Mouse (Mus musculus) liver, embryonic 13.5 days (tissue): ENCODE measurements around the gene Nmnat2. TPM values are rescaled to one million over a fixed set of nuclear protein-coding genes. Genes with fewer than 3 reads are reported as not detected.

Source experiments
- ATAC-seq: fragments of 200-750 bp; cut with Nextera tagmentation; 2 replicates; pipeline ENCODE4 v1.8.0; 2017; ENCODE audit warnings: low read depth, mild to moderate bottlenecking, moderate number of reproducible peaks, moderate library complexity
- DNase-seq: peaks from one replicate; pipeline ENCODE4 v3.0.0; 2022
- H3K27ac ChIP-seq: fragments of 300-500 bp; sonication (generic); 2 replicates; pipeline ENCODE4 v1.5.1; 2015; ENCODE audit warnings: moderate library complexity, mild to moderate bottlenecking, inconsistent platforms
- H3K27me3 ChIP-seq: fragments of 300-500 bp; sonication (generic); 2 replicates; pipeline ENCODE4 v1.6.1; 2015; ENCODE audit warnings: mild to moderate bottlenecking, inconsistent platforms
- H3K36me3 ChIP-seq: fragments of 300-500 bp; sonication (generic); 2 replicates; pipeline ENCODE4 v1.6.1; 2015; ENCODE audit warnings: mild to moderate bottlenecking, inconsistent platforms
- H3K4me1 ChIP-seq: fragments of 300-500 bp; sonication (generic); replicated peaks from 2 replicates; pipeline ENCODE4 v1.6.1; 2015; ENCODE audit warnings: inconsistent platforms
- H3K4me2 ChIP-seq: fragments of 300-500 bp; sonication (generic); 2 replicates; pipeline ENCODE4 v1.6.1; 2015; ENCODE audit warnings: inconsistent platforms, mild to moderate bottlenecking, moderate library complexity
- H3K4me3 ChIP-seq: fragments of 300-500 bp; sonication (generic); replicated peaks from 2 replicates; pipeline ENCODE4 v1.5.1; 2015; ENCODE audit warnings: mild to moderate bottlenecking, inconsistent platforms
- H3K9ac ChIP-seq: fragments of 300-500 bp; sonication (generic); 2 replicates; pipeline ENCODE4 v1.6.1; 2015; ENCODE audit warnings: mild to moderate bottlenecking, inconsistent platforms
- H3K9me3 ChIP-seq: fragments of 300-500 bp; sonication (generic); replicated peaks from 2 replicates; pipeline ENCODE4 v1.6.1; 2016; ENCODE audit warnings: inconsistent platforms
- WGBS: fragments of 180-500 bp; shearing (Covaris S2); methylation state at CpG from one replicate; pipeline ENCODE4 v1.1.7; 2015; ENCODE audit not compliant: insufficient replicate concordance; 5-methylcytosine and 5-hydroxymethylcytosine counted together
- polyA plus RNA-seq: library from polyadenylated mRNA; unstranded; fragments of >200 nt; fragmentation: Nextera tagmentation; extraction: Ambion mirVana; gene quantifications from 2 replicates; pipeline ENCODE4 v1.2.1, GENCODE M21; 2015

The Nmnat2 gene
- polyA plus RNA-seq, 1 experiment from 2014 or later = 0.09 TPM

- ATAC-seq = no peak
- Histone ChIP-seq H3K9ac (no peak overlapping the region), H3K9me3 (no peaks in the 10 kb centered on the region), H3K4me3 (peak overlapping the region; percentile 14; the same call in 1 of the 2 replicates), H3K4me1 (peaks cover 7% of the 10 kb centered on the region; the same call in 1 of the 2 replicates), H3K4me2 (peak overlapping the region; percentile 36; the same call in 1 of the 2 replicates), H3K27ac (no peak overlapping the region), H3K27me3 (peaks cover 51% of the 10 kb centered on the region), H3K36me3 (no peaks in the 10 kb centered on the region)
- 5% methylated on average over 40 of the region's 40 CpGs for WGBS
- no peak for DNase-seq
Measured at GRCm38 (mm10) chr1:152955564-152956211, 895 bp downstream of the Nmnat2 start.

GRCm38 (mm10) chr1:152956221-152956620 is 1.4 kb downstream of the Nmnat2 start:
- H3K4me3 ChIP-seq = no peak overlapping the region
- H3K9me3 ChIP-seq = no peaks in the 10 kb centered on the region
- H3K27me3 ChIP-seq = peaks cover 51% of the 10 kb centered on the region
- no peak overlapping the region for H3K9ac ChIP-seq
- H3K4me2 ChIP-seq = no peak overlapping the region
- ATAC-seq (no peak), DNase-seq (peak; percentile 23)
- 7% methylated on average over 14 of the region's 14 CpGs for WGBS
- H3K27ac ChIP-seq = no peak overlapping the region
- H3K4me1 ChIP-seq = peaks cover 7% of the 10 kb centered on the region; the same call in 1 of the 2 replicates
- H3K36me3 ChIP-seq = no peaks in the 10 kb centered on the region

GRCm38 (mm10) chr1:152964344-152964743 is 9.6 kb downstream of the Nmnat2 start:
- no peak overlapping the region for H3K4me3 ChIP-seq
- WGBS = 67% methylated on average over 10 of the region's 10 CpGs
- no peak overlapping the region for H3K27ac ChIP-seq
- H3K4me1 ChIP-seq = no peaks in the 10 kb centered on the region
- H3K4me2 ChIP-seq = no peak overlapping the region
- H3K27me3 ChIP-seq = no peaks in the 10 kb centered on the region
- H3K9me3 ChIP-seq = no peaks in the 10 kb centered on the region
- no peak for DNase-seq
- no peaks in the 10 kb centered on the region for H3K36me3 ChIP-seq
- no peak for ATAC-seq
- H3K9ac ChIP-seq = no peak overlapping the region

GRCm38 (mm10) chr1:152966222-152966621 is 11.4 kb downstream of the Nmnat2 start:
- Histone ChIP-seq H3K27me3 (no peaks in the 10 kb centered on the region), H3K36me3 (no peaks in the 10 kb centered on the region), H3K27ac (no peak overlapping the region), H3K9me3 (no peaks in the 10 kb centered on the region), H3K4me1 (no peaks in the 10 kb centered on the region), H3K9ac (no peak overlapping the region), H3K4me2 (no peak overlapping the region), H3K4me3 (no peak overlapping the region)
- ATAC-seq (no peak), DNase-seq (no peak)
- WGBS = 64% methylated on average over 6 of the region's 6 CpGs

GRCm38 (mm10) chr1:152966686-152967085 is 11.9 kb downstream of the Nmnat2 start:
- no peak overlapping the region for H3K4me3 ChIP-seq
- no peaks in the 10 kb centered on the region for H3K27me3 ChIP-seq
- 82% methylated on average over 2 of the region's 2 CpGs for WGBS
- no peak overlapping the region for H3K27ac ChIP-seq
- no peak overlapping the region for H3K4me2 ChIP-seq
- no peak overlapping the region for H3K9ac ChIP-seq
- no peaks in the 10 kb centered on the region for H3K9me3 ChIP-seq
- no peaks in the 10 kb centered on the region for H3K36me3 ChIP-seq
- H3K4me1 ChIP-seq = no peaks in the 10 kb centered on the region
- no peak for DNase-seq
- no peak for ATAC-seq

DNA sequence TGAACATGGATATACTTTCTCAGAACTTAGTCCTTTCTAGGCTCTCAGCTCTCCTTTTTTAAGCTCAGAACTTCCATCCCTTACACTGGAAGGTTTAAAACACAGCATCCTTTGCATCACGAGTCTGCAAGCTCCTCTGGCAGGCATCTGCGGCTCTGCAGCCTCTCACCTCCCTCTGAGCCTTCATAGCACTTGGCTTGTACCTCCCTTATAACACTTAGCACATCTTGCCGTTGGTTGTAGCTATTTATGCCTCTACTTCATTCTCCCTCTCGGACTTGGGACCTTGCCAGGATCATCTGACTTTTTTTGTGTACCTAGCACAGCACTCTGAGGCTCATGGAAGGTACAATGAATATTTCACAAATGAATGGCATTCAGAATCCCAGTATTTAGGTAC is 14.3 kb downstream of the Nmnat2 start:
- DNase-seq (no peak), ATAC-seq (no peak)
- H3K27ac ChIP-seq = no peak overlapping the region
- no peaks in the 10 kb centered on the region for H3K9me3 ChIP-seq
- no peak overlapping the region for H3K9ac ChIP-seq
- 49% methylated on average over 4 of the region's 4 CpGs for WGBS
- no peaks in the 10 kb centered on the region for H3K4me1 ChIP-seq
- no peak overlapping the region for H3K4me3 ChIP-seq
- H3K27me3 ChIP-seq = no peaks in the 10 kb centered on the region
- H3K4me2 ChIP-seq = no peak overlapping the region
- H3K36me3 ChIP-seq = no peaks in the 10 kb centered on the region

GRCm38 (mm10) chr1:152972957-152973356 is 18.2 kb downstream of the Nmnat2 start:
- no peak overlapping the region for H3K4me3 ChIP-seq
- no peaks in the 10 kb centered on the region for H3K9me3 ChIP-seq
- 37% methylated on average over 4 of the region's 4 CpGs for WGBS
- ATAC-seq (no peak), DNase-seq (no peak)
- H3K4me1 ChIP-seq = no peaks in the 10 kb centered on the region
- no peaks in the 10 kb centered on the region for H3K36me3 ChIP-seq
- no peaks in the 10 kb centered on the region for H3K27me3 ChIP-seq
- H3K4me2 ChIP-seq = no peak overlapping the region
- H3K9ac ChIP-seq = no peak overlapping the region
- no peak overlapping the region for H3K27ac ChIP-seq

- ATAC-seq = no peak
- H3K36me3 ChIP-seq = no peaks in the 10 kb centered on the region
Measured at GRCm38 (mm10) chr1:152973421-152973820, 18.6 kb downstream of the Nmnat2 start.

DNA sequence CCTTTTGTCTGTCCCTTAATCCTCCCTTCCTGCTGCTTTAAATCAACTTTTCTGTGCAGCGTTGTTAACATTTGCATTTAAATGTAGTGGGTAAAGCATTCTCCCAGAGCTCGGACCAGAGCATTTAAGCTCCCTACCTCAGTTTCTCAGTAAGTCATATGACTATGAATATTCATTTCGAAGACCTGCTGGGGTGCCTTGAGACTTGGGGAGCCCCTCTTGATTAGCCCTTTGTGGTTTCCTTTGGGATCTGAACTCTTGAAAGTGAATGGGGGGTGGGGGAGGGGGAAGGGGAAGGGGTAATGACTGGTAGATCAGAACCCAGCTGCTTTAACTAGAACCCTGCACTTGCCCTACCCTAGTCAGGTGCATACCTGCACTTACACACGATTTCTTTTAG is 19.1 kb downstream of the Nmnat2 start:
- H3K9ac ChIP-seq = no peak overlapping the region
- H3K4me3 ChIP-seq = no peak overlapping the region
- H3K4me1 ChIP-seq = no peaks in the 10 kb centered on the region
- no peak overlapping the region for H3K4me2 ChIP-seq
- no peaks in the 10 kb centered on the region for H3K36me3 ChIP-seq
- 30% methylated on average over 4 of the region's 4 CpGs for WGBS
- no peaks in the 10 kb centered on the region for H3K9me3 ChIP-seq
- no peak for DNase-seq
- no peak for ATAC-seq
- H3K27ac ChIP-seq = no peak overlapping the region
- H3K27me3 ChIP-seq = no peaks in the 10 kb centered on the region

More at GRCm38 (mm10) chr1:152973421-152973820, 18.6 kb downstream of the Nmnat2 start:
- Histone ChIP-seq H3K27ac (no peak overlapping the region), H3K9ac (no peak overlapping the region), H3K9me3 (no peaks in the 10 kb centered on the region), H3K4me1 (no peaks in the 10 kb centered on the region), H3K27me3 (no peaks in the 10 kb centered on the region), H3K4me2 (no peak overlapping the region), H3K4me3 (no peak overlapping the region)
- 48% methylated on average over 5 of the region's 5 CpGs for WGBS
- DNase-seq = no peak

DNA sequence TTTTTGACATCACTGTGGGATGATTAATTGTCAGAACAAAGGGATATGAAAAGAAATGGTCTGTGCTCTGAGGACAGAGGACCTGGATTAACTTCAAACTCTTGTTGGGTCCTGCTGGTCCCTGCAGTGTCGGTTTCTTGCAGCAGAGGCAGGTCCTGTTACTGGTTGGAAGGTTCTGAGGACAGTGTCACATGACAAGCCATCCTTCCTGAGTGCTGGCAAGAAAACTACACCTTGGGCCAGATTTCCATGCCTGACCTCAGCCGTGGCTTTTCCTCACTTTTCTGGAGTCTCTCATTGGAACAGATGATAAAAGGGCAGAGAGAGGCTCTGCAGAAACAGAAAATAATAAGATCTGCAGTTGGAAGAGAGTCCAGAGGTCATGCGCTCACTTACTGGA is 20.4 kb downstream of the Nmnat2 start:
- H3K9me3 ChIP-seq = no peaks in the 10 kb centered on the region
- H3K36me3 ChIP-seq = no peaks in the 10 kb centered on the region
- WGBS = 56% methylated on average over 3 of the region's 3 CpGs
- H3K9ac ChIP-seq = no peak overlapping the region
- H3K4me2 ChIP-seq = no peak overlapping the region
- no peak overlapping the region for H3K4me3 ChIP-seq
- DNase-seq (no peak), ATAC-seq (no peak)
- H3K27me3 ChIP-seq = no peaks in the 10 kb centered on the region
- H3K27ac ChIP-seq = no peak overlapping the region
- H3K4me1 ChIP-seq = no peaks in the 10 kb centered on the region

DNA sequence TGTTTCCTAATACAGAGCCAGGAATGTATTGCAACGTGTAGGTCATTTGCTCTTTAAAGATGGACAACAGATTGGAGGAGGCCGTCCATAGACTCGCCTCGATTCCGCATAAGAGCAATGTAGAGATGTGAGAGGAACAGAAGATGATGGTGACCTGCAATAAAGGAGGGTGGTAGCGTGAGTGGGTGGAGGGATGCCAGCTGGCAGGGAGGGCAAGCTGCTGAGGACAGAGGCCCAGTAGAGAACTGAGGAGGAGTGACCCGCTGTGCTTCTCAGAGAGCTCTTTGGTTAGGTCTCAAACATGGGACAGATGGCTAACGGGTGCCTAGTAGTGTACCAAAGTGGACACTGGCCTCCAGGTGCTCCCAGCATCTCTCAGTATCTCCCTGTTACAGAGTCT is 23.9 kb downstream of the Nmnat2 start:
- WGBS = 69% methylated on average over 8 of the region's 8 CpGs
- DNase-seq = no peak
- Histone ChIP-seq H3K4me3 (no peak overlapping the region), H3K36me3 (no peaks in the 10 kb centered on the region), H3K4me2 (no peak overlapping the region), H3K27me3 (no peaks in the 10 kb centered on the region), H3K4me1 (no peaks in the 10 kb centered on the region), H3K27ac (no peak overlapping the region), H3K9ac (no peak overlapping the region), H3K9me3 (no peaks in the 10 kb centered on the region)
- ATAC-seq = no peak

DNA sequence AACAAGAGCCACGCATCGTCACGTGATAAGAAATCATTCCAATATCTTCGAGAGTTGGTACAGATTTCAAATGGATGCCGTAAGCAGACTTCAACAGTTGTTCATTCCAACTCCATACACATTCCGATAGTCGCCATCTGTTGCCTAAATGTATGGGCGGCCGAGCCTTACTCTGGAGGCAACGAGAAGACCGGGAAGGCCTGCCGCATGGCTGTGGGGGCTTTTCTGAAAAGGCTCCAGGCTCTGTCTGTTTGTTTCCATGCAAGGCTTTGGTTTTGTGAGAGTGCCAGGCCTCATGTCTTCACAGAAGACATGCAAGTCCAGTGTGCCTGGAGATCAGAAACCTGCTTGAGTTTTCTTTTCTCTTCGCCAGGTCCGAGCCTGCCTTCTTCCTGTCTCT is 28.6 kb downstream of the Nmnat2 start:
- 79% methylated on average over 14 of the region's 14 CpGs for WGBS

More for the DNA sequence above, 28.6 kb downstream of the Nmnat2 start:
- Histone ChIP-seq H3K4me2 (no peak overlapping the region), H3K4me3 (no peak overlapping the region), H3K36me3 (no peaks in the 10 kb centered on the region), H3K27ac (no peak overlapping the region), H3K27me3 (no peaks in the 10 kb centered on the region), H3K9ac (no peak overlapping the region), H3K4me1 (no peaks in the 10 kb centered on the region), H3K9me3 (no peaks in the 10 kb centered on the region)
- DNase-seq (no peak), ATAC-seq (no peak)
